Mouse (Mus musculus) midbrain, embryonic 14.5 days (tissue): ENCODE measurements around the gene Kat2a. TPM values are rescaled to one million over a fixed set of nuclear protein-coding genes. Genes with fewer than 3 reads are reported as not detected.

Experiments
- ATAC-seq: fragments of 200-750 bp; cut with Nextera tagmentation; 2 replicates; pipeline ENCODE4 v1.8.0; 2017; ENCODE audit warnings: moderate number of reproducible peaks, moderate library complexity; ENCODE audit not compliant: low FRiP score, low TSS enrichment
- DNase-seq: peaks from one replicate; pipeline ENCODE4 v3.0.0-alpha.2; 2015
- H3K27ac ChIP-seq: fragments of 300-500 bp; sonication (generic); replicated peaks from 2 replicates; pipeline ENCODE4 v1.5.1; 2014; ENCODE audit warnings: mild to moderate bottlenecking, low read depth, low read length, moderate library complexity
- H3K27me3 ChIP-seq: fragments of 300-500 bp; sonication (generic); 2 replicates; pipeline ENCODE4 v1.6.1; 2014; ENCODE audit warnings: low read length, control low read depth, mixed read lengths; ENCODE audit not compliant: control insufficient read depth, insufficient read depth
- H3K36me3 ChIP-seq: fragments of 300-500 bp; sonication (generic); 2 replicates; pipeline ENCODE4 v1.6.1; 2014; ENCODE audit warnings: low read length, control low read depth; ENCODE audit not compliant: control insufficient read depth, insufficient read depth
- H3K4me1 ChIP-seq: fragments of 300-500 bp; sonication (generic); 2 replicates; pipeline ENCODE4 v1.6.1; 2014; ENCODE audit warnings: mild to moderate bottlenecking, antibody characterized with exemption, low read length, control low read depth; ENCODE audit not compliant: control insufficient read depth, insufficient read depth
- H3K4me2 ChIP-seq: fragments of 300-500 bp; sonication (generic); 2 replicates; pipeline ENCODE4 v1.6.1; 2014; ENCODE audit warnings: mild to moderate bottlenecking, low read length, moderate library complexity
- H3K4me3 ChIP-seq: fragments of 300-500 bp; sonication (generic); replicated peaks from 2 replicates; pipeline ENCODE4 v1.5.1; 2014; ENCODE audit warnings: low read depth, low read length
- H3K9ac ChIP-seq: fragments of 300-500 bp; sonication (generic); replicated peaks from 2 replicates; pipeline ENCODE4 v1.6.1; 2014; ENCODE audit warnings: mild to moderate bottlenecking, low read length, moderate library complexity
- H3K9me3 ChIP-seq: fragments of 300-500 bp; sonication (generic); 2 replicates; pipeline ENCODE4 v1.6.1; 2016; ENCODE audit warnings: low read length, control low read depth, mixed read lengths; ENCODE audit not compliant: control insufficient read depth
- WGBS: fragments of 180-500 bp; shearing (Covaris S2); extraction: QIAGEN DNeasy Blood & Tissue Kit; methylation state at CpG from one replicate; pipeline ENCODE4 v1.1.7; 2014; 5-methylcytosine and 5-hydroxymethylcytosine counted together
- polyA plus RNA-seq: library from polyadenylated mRNA; unstranded; fragments of >200 nt; fragmentation: Nextera tagmentation; extraction: Ambion mirVana; gene quantifications from 2 replicates; pipeline ENCODE4 v1.2.1, GENCODE M21; 2014

Kat2a gene
- polyA plus RNA-seq, 1 experiment from 2014 or later, result 53.7 TPM

DNA sequence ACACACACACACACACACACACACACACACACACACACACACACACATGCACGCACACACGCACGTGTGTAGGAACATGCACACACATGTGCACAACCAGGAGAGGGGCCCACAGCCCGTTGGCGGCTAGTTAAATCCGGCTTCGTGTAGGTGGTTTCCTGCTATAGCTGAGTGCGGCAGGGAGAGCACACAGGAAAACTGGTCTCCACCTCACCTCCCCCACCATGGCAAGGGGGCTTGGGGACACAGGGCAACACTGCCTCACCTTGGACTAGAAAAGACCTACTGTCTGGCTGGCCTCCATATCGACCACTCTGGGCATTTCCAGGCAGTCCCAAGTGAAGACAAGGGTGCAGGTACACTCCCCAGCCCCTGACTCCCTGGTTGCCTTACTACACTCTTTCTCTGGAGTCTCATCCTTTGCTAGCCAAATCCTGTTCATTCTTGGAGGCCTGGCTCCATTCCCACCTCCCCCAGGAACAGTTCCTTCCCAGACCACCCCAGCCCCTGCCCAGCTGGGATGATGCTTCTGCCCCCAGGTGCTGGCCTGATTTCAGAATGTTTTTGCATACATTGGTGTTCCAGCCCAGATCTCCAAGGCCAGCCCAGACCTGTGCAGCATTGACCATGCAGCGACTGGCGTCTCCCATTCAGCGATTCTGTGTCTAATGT lies 41.9 kb upstream of the Kat2a start:
- ATAC-seq (no peak), DNase-seq (no peak)
- Histone ChIP-seq H3K27ac (no peak overlapping the region), H3K4me2 (no peak overlapping the region), H3K4me3 (no peak overlapping the region), H3K27me3 (no peaks in the 10 kb centered on the region), H3K9me3 (no peaks in the 10 kb centered on the region), H3K9ac (no peak overlapping the region), H3K36me3 (peaks cover 46% of the 10 kb centered on the region), H3K4me1 (0 out of 2 replicates have a peak, but pooled peaks cover 6% of the 10 kb centered on the region)
- WGBS, result 86% methylated on average over 12 of the region's 12 CpGs

DNA sequence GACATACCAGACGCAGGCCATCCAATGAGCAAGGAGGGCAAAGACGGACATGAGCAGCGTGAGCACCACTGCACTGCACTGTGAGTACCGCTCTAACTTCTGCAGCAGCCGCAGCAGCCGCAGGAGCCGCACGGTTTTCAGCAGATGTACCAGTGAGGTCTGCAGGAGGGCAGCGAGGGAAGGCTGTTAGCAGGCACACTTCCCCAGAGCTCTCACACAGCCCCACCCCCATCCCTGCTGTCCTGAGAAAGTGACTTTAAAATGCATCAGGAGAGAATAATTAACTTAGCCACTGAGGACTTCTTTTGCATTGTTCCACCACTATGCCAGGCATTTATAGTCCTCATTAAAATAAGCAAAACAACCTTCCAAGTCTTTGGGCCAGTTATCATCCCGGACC lies 40.0 kb upstream of the Kat2a start:
- Histone ChIP-seq H3K9me3 (no peaks in the 10 kb centered on the region), H3K27ac (no peak overlapping the region), H3K36me3 (peaks cover 51% of the 10 kb centered on the region), H3K4me2 (no peak overlapping the region), H3K9ac (no peak overlapping the region), H3K27me3 (no peaks in the 10 kb centered on the region), H3K4me1 (no peaks in the 10 kb centered on the region), H3K4me3 (no peak overlapping the region)
- ATAC-seq (no peak), DNase-seq (no peak)
- WGBS, result 44% methylated on average over 10 of the region's 10 CpGs

DNA sequence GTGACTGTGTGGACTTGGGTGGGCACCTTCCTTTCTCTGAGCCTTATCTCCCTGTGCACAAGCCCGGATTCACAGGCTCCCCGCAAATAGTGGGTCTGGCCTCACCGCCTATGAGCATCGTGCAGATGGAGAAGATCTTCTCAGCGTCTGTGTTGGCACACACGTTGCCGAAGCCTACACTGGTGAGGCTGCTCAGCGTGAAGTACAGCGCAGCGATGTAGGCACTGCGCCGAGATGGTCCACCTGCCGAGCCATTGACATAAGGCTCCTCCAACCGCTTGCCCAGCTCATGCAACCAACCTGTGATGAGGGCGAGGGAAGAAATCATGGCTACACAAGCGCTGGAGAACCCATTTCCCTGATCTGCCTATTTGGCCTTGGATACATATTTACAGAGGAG lies 37.9 kb upstream of the Kat2a start:
- 92% methylated on average over 16 of the region's 16 CpGs for WGBS
- ATAC-seq, result no peak
- H3K4me1 ChIP-seq, result no peaks in the 10 kb centered on the region

DNA sequence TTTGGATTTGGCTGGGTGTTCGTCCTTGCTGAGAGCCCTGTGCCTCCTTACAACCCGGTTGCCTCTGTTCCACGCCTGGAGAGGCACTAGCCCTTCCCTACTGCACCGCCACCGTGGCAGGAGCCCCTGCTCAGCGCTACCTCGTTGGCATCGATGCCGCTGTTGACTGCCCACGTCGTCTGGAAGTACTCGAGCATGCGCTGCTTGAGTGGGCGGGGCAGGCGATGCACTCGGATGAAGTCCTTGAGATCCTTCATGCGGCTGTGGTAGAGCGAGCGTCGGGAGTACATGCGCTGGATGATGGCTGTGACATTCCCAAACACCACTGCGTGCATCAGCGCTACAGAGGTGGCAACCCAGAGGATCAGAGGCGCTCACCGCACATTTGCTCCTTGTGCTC lies 37.2 kb upstream of the Kat2a start:
- DNase-seq (no peak), ATAC-seq (no peak)
- no peak overlapping the region for H3K4me2 ChIP-seq
- no peak overlapping the region for H3K27ac ChIP-seq
- peaks cover 46% of the 10 kb centered on the region for H3K36me3 ChIP-seq
- 59% methylated on average over 25 of the region's 25 CpGs for WGBS
- no peaks in the 10 kb centered on the region for H3K27me3 ChIP-seq
- H3K4me1 ChIP-seq, result no peaks in the 10 kb centered on the region
- H3K4me3 ChIP-seq, result no peak overlapping the region
- H3K9me3 ChIP-seq, result no peaks in the 10 kb centered on the region
- H3K9ac ChIP-seq, result no peak overlapping the region

More for the DNA sequence above, 37.9 kb upstream of the Kat2a start:
- Histone ChIP-seq H3K4me3 (no peak overlapping the region), H3K36me3 (peaks cover 52% of the 10 kb centered on the region), H3K27ac (no peak overlapping the region), H3K9ac (no peak overlapping the region), H3K4me2 (no peak overlapping the region), H3K9me3 (no peaks in the 10 kb centered on the region), H3K27me3 (no peaks in the 10 kb centered on the region)
- no peak for DNase-seq

DNA sequence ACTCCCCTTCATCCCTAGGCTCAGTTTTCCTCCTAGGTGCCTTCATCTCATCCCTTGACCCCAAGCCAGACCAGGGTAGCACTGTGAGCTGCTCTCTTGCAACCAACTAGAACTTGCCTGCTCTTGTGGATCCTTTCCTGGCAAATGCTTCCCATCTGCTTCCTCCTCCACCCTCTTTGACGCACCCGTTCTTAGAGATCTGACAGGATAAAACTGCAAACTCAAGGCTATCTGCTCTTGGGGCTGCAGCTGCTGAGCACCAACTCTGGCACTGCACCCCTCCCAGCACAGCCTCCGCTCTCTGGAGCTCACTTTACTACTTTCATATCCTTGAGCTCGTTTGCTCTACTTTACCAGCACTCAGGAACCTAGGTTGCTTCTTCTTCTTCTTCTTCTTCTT lies 36.4 kb upstream of the Kat2a start:
- no peaks in the 10 kb centered on the region for H3K4me1 ChIP-seq
- no peak overlapping the region for H3K9ac ChIP-seq
- H3K27me3 ChIP-seq, result no peaks in the 10 kb centered on the region
- 86% methylated on average over 4 of the region's 4 CpGs for WGBS
- peaks cover 48% of the 10 kb centered on the region for H3K36me3 ChIP-seq
- no peak overlapping the region for H3K4me2 ChIP-seq
- no peak overlapping the region for H3K27ac ChIP-seq
- DNase-seq (no peak), ATAC-seq (no peak)
- H3K4me3 ChIP-seq, result no peak overlapping the region
- H3K9me3 ChIP-seq, result no peaks in the 10 kb centered on the region

DNA sequence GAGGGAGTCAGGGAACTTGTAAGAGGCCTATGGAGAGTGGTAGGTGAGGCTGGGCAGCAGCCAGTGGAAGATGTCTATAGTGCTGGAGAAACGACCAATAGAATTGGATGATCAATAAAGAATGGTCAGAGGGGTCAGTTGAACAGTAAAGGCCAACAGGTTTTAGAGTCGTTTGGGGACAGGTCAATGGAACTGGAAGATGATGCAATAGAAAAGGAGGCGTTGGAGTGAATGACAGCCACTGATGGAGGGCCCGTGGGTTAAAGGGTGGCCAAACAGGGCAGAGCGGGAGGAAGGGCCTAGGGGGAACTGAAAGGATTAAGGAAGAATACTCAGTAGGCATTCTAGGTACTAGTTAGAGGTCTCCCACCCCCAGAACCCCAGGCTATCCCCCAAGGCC lies 34.8 kb upstream of the Kat2a start:
- Histone ChIP-seq H3K9me3 (no peaks in the 10 kb centered on the region), H3K9ac (no peak overlapping the region), H3K27ac (no peak overlapping the region), H3K4me2 (no peak overlapping the region), H3K4me1 (no peaks in the 10 kb centered on the region), H3K4me3 (no peak overlapping the region), H3K36me3 (peaks cover 48% of the 10 kb centered on the region), H3K27me3 (no peaks in the 10 kb centered on the region)
- DNase-seq (no peak), ATAC-seq (no peak)
- WGBS, result 79% methylated on average over 5 of the region's 5 CpGs

DNA sequence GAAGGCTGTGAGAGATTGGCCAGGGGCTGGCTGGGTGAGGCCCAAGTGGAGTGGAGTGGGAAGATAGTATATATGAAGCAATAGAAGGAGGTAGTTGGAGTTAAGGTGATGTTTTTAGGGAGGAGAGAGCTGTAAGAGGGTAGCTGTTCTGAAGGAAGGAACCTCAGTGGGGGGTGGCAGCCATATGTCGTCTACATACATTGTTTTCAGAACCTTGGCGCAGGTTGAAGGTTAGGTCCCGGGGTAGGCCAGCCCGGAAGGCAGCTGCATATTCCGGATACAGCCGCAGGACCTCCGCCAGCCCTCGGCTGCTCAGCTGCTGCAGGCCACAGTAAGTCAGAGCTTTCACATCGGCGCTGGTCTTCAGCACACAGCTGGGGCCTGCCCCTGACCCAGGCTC lies 34.3 kb upstream of the Kat2a start:
- Histone ChIP-seq H3K9me3 (no peaks in the 10 kb centered on the region), H3K27ac (no peak overlapping the region), H3K4me1 (no peaks in the 10 kb centered on the region), H3K4me2 (no peak overlapping the region), H3K36me3 (peaks cover 47% of the 10 kb centered on the region), H3K27me3 (no peaks in the 10 kb centered on the region), H3K9ac (no peak overlapping the region), H3K4me3 (no peak overlapping the region)
- DNase-seq (no peak), ATAC-seq (no peak)
- WGBS, result 89% methylated on average over 10 of the region's 10 CpGs

DNA sequence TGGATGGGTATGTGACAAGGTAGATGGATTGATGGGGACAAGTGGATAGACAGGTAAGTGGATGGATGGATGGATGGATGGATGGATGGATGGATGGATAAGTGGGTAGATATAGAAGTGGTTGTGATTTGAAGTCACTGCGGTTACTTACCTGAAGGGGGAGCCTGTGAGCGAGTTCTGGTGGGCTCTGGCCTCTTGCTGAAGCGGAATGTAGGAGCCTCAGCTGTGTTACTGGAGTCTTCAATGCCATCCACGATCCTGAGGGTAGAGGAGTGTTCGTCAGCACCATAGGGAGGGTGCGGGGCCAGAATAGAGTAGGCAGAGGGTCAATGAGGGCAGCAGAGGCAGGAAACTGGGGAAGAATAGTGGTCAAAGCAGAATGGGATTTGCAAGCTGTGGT lies 32.8 kb upstream of the Kat2a start:
- Histone ChIP-seq H3K27ac (no peak overlapping the region), H3K4me2 (no peak overlapping the region), H3K36me3 (peaks cover 41% of the 10 kb centered on the region), H3K9ac (no peak overlapping the region), H3K27me3 (no peaks in the 10 kb centered on the region), H3K4me3 (no peak overlapping the region), H3K4me1 (no peaks in the 10 kb centered on the region), H3K9me3 (no peaks in the 10 kb centered on the region)
- 14% methylated on average over 6 of the region's 6 CpGs for WGBS
- peak; percentile 83 for DNase-seq
- 0 out of 2 replicates have a peak, but pooled peaks have one; percentile 11 for ATAC-seq

DNA sequence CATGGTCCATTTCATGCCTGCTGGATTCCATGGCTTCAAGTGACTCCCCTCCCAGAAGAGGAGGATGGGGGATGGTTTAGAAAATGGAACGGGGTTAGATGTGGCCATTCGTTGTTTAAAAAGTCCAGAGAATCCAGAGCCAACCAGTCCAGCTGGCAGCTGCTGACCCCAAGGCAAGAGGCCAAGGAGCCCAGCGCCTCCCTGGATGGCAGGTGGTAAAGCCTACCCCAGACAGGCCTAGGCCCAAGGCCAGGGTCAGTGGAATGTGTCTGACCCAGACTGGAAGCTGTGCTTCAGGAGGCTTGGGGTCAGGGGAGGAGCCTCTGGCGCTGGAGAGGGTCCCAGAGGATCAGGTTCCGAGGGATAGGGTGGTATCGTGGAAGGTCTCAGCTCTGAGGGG lies 29.1 kb upstream of the Kat2a start:
- peaks cover 14% of the 10 kb centered on the region for H3K4me1 ChIP-seq
- H3K4me3 ChIP-seq, result no peak overlapping the region
- no peak overlapping the region for H3K4me2 ChIP-seq
- H3K36me3 ChIP-seq, result peaks cover 22% of the 10 kb centered on the region
- DNase-seq (no peak), ATAC-seq (no peak)
- no peak overlapping the region for H3K9ac ChIP-seq
- no peaks in the 10 kb centered on the region for H3K27me3 ChIP-seq
- 71% methylated on average over 6 of the region's 6 CpGs for WGBS
- H3K27ac ChIP-seq, result no peak overlapping the region
- no peaks in the 10 kb centered on the region for H3K9me3 ChIP-seq
